Mouse (Mus musculus): ENCODE results near the gene Gm11549.

Gm11549 gene

DNA sequence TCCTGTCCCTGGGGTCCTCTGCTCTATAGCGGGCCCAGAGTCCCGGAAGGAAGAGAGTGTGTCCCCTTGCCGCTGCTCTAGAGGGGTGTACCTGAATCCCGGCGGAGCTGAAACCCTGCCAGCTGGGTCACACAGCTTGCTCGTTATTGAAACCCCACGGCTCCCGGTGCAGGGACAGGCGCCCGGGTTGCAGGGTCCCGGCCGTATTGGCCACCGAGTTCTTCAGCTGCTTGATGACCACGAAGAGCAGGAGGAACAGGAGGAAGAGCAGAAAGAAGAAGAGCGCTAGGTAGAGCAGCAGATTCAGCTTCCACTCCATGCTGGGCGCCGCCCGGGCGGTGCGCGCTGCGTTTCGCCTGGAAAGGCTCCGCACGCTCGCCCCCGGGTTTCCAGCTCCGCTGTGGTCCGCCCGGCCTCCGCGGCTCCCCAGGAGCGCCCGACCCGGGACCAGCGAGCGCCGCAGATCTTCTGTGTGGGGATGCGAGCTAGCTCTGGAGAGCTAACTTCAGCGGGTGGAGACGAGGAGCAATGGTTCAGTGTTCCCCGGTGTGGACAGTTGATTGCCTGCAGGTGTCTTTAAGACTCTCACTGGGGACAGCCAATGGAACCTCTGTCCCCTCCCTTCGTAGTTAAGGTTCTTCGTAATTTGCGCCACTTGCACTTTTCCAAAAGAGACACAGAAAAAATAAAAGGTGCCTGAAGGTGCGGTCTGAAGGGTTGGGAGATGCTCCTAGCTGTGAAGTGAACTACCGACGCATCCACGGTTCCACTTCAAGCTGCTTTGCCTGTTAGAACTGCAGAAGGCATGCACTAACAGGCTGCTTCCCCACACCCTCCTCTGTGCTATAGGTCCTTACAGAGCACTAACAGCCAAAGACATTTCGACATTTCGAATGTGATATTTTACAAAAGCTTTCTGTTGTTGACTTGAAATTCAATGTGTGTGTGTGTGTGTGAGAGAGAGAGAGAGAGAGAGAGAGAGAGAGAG is at the start of gene Gm11549:
Gene Gm11549, minus strand, starts transcription at position 741 of the 988 bp plus-strand sequence.
- no peak for DNase-seq

DNA sequence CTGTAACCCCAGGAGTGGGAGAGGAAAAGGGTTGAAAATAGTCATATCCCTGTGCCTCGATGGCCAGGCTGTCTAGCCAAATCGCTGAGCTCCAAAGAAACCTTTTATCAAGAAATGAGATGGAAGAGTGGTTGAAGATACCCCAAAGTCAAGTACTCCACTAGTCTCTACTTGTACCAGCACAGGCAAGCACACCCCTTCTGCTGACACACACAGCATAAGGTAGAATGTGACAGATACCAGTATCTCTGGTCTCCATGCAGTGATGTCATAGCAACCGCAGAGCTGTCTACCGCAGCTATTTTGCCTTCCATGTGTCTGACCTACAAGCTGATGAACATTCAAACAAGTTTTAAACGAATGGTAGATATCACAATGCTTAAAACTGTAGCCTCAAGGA is 48.2 kb upstream of the Gm11549 start:
- no peak for DNase-seq

DNA sequence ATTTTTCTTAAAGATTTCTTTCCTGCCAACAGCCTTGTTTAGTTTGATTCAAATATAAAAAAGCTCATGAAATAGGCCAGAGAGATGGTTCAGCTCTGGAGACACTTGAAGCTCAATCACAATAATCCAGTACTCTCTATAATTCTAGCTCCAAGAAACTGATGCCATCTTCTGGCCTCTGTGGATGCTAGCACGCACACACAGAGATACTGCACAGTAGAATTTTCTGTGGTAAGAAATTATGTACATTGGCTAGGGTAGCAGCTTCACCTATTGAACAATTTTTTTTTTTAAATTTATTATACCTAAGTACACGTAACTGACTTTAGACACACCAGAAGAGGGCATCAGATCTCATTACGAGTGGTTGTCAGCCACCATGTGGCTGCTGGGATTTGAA is 42.1 kb upstream of the Gm11549 start:
- no peak for DNase-seq

DNA sequence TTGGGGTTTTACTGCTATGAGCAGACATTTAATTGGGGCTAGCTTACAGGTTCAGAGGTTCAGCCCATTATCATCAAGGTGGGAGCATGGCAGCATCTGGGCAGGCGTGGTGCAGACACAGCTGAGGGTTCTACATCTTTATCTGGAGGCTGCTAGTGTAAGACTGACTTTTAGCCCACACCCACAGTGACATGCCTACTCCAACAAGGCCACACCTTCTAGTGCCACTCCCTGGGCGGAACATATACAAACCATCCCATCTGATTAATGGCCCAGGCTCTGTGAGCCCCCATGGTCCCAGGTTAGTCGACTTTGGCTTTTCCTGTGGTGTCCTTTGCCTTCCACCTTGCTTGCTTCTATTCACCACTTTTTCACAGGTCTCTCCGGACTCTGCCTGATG is 38.0 kb upstream of the Gm11549 start:
- DNase-seq: no peak

DNA sequence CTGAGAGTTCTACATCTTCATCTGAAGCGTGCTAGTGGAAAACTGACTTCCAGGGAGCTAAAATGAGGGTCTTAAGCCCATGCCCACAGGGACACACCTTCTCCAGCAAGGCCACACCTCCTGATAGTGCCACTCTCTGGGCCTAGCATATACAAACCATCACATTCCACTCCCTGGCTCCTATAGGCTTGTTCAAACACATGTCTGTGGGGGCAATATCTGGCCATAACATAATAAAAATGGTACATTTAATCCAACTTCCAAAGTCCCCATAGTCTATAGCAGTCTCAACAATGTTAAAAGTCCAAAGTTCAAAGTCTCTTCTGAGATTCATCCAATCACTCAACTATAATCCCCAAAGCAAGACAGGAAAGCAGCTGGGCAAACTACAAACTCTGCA is 36.0 kb upstream of the Gm11549 start:
- DNase-seq: no peak

DNA sequence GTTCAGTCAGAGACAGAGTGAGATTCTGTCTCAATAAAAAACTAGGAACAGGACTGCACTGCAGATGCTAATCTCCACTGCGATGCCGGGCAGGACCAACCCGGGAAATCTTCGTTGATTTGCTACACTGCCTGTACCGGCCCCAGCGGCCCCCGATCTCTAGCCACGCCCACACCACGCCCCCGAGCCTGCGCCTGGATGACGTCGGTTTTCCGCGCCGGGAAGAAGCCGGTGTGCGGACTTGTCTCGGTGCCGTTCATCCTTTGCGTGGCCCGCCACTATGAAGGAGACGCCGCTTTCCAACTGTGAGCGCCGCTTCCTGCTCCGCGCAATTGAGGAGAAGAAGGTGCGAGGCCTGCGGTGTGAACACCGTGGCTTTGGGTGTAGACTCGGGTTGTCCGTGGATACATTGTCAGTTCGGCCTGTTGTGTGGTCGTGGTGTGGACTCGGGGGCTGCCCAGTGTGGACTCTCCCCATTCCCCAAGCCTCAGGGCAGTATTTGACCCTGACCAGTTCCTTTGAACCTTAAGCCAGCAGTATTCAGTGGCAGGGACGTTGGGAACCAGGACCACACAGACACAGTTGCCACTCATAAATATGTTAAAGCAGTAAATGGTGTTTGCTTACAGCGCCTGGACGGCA is 30.9 kb upstream of the Gm11549 start, which contains the start of gene Exosc9:
Gene Exosc9, plus strand, starts transcription at position 201 of the 642 bp plus-strand sequence.
- DNase-seq: peak; percentile 95

DNA sequence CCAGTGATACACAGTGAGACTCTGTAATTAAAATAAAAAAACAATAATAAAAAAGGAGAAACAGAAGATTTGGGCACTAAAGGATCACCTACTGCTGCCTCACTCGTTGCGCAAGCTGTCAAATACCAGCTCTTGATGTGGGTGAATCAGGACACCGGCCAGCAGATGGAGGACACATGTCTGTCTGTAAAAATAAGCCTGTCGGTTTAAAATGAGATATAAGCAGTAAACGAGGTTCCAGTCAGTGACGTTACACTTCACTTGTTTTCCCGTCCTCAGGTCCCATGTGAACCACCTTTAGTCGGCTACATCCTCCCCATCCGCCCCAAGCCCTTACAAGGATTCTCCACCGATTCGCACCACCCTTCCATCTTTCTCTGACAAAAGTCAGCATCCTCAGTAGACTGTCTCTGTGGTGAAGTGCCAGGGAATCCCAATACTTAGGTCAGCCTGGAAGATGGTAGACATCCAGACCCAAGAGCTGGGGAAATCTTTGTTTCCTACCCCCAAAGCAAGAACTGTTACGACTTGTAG is 30.3 kb upstream of the Gm11549 start:
- no peak for DNase-seq

DNA sequence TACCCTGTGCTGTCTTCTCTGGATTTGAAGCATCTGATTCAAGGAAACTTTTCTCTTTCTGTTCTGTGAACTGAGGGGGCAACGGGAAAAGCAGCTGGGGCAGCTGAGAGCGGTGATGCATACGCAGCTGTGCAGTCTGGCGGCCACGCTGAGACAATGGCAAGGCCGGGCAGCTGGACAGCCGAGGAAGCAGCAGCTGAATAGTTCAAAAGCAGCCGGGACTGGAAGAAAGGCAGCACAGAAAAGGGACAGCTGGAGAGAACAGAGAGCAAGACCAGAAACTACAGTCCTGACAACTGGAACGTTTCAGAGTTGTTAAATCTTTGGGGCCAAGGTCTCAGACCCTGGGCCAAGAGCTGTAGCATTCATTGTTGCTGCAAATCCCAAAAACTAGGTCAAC is 29.7 kb upstream of the Gm11549 start:
- DNase-seq: peak; percentile 41

DNA sequence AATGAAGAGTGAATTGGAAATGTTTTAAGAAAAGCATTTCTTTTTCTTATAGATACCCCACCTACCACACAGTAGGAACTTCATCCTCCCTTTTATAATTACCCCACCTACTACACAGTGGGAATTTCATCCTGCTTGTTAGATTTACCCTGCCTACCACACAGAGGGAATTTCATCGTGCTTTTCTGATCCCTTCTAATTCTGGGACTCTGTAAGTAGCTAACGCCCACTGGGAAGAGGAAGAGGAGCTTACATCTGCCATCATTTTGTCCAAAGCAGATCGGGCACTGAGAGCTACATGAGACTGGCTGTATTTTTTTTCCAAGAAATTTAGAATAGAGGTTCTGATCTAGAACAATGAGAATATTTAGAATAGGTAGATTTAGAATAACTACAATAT is 23.3 kb upstream of the Gm11549 start:
- no peak for DNase-seq

DNA sequence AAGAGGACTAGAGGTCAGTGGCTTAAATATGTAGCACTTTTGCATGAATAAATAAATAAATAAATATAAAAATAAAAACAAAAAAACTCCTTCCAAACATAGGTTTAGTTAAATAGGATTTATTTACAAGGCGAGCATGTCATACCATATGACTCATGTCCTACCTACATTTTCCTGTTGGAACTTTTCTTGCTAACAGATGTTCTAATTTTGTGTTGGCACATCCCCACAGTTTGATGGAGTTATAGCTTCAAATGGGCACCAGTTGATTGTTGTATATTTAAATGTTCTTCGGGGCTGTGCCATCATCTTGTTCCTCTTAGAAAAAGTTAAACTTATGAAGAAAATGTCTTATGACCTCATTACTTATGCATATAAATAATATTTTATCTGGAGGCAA is 19.8 kb upstream of the Gm11549 start:
- DNase-seq: no peak

DNA sequence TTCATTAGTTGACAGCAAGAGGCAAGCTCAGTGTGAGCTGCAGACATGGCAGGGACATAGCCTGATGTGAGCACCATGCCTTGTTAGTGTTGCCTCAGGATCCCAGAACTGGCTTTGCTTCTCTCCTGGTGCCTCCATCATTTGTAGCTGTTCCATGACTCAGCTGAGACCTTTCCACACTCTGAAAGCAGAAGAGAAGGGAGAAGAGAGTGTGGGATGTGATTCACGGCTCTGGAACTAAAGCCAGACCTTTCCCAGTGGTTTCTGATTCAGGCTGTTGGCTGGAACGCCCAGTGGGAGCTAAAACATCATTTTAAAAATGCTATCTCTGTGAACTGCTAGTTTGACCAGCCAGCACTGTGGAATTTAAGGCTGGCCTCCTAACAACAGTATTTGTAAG is 19.1 kb upstream of the Gm11549 start:
- DNase-seq: no peak

DNA sequence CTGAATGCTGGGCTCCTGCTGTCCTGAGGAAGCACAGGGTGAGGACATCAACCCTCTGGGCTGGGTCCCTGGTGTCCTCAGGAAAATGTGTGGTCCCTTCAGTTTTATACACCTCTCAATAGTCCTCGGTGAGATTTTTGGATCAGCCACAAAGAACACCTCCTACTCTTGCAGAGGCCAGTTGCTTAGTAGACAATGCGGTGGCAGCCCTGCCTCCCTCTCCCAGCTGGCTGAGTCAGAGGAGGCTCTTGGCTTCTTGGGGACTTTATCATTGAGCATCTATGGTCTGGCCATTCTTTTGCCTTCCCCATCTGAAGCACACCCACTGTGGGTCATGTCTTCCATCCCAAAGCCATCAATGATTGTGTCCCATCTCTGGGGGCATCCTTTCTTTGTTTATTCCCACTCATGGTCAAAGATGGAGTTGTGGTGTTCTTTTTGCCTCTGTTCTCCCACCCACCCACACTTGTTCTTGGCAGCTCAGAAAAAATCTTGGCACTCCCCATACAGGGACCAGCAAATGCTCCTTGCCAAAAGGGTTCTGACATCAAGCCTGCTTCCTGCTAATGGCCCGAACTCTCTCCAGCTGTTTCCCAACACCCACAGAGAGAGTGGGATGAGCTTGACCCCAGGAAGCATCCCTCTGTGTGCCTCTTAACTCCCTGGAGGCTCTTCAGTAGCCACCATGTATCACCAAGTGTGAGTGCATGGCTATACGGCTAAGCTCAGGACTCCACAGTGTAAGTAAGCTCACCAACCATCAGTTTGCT is 16.3 kb upstream of the Gm11549 start:
- no peak for DNase-seq

DNA sequence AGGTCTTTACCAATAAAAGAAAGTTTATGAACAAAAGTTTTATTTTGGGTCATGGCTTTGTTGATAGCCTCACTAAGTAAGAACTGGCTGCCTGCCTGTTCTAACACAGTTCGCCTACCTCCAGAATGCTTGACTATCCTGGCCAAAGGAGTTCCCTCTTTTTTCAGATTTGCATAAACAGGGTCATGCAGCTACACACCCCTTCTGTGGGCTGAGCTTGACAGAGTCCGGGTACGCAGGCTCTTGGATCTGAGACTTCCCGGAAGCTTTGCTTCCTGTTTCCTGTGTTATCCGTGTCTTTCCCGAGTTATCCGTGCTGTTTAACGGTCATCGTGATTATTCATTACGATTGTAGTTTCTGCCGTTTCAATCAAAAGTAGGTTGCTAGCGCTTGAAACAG is 14.4 kb upstream of the Gm11549 start:
- DNase-seq: no peak

DNA sequence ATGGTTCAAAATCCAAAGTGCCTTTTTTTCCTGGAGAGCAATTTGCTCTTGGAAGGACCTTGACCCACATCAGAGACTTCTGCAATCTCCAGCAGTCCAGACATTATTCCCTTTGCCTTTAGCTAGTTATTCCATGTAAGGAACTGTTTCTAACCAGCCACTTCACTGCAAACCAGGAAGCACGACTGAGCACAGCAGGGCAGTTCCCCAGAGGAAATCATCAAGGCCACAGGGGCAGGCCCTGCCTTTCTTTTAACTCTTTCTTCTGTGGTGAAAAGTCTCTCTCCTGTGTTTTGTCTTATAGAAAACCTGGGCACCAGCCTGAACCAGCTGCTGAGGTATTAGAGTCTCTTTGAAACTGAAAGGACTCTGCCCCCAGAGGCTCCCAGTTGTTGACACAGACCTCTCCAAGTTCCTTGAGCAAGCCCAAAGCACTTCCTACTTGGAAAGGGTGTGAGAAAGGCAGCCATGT is 11.6 kb upstream of the Gm11549 start:
- DNase-seq: no peak

DNA sequence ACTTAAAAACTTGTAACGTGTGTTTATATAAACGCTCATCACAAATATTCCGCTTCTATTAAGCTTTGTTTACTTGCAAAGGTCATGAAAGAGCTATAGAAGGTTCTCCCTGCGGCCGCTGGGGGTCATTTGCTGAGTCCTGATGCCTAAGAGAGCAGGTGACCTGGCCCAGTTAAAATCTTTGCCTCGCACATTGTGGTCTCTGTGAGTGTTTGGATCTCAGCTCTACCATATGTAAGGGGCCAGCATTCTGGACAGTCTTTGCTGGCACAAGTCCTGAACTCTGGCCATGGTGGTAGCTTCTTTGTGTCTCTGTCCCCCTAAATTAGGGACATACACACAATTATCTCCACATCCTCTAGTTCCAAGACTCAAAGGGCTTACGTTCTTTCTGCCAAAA is 11.1 kb upstream of the Gm11549 start:
- no peak for DNase-seq

DNA sequence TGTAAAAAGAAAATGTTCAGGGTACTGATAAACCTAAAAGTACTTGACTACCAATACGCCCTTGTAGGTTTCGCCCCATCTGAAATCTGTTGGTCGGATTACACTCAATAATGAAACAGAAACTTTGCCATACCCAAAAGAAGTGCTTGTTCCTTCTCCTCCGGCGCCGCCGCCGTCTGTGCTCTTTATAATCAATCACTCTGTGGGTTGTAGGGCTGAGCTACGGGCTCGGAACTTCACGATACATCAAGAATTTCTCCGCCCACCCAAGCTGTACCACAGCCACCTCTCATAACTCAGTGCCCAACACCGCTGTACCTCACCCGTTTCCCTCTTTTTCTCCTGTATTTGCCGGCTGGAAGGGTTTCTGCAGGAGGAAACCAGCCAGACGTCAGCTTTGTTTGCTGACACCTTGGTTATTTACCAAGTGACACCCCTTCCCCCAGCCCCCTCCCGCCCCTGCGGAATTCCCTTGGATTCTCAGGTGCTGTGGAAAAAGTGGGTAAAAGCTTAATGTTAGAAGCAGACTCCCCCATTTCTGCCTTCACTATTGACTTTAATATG is 10.4 kb upstream of the Gm11549 start:
- no peak for DNase-seq

DNA sequence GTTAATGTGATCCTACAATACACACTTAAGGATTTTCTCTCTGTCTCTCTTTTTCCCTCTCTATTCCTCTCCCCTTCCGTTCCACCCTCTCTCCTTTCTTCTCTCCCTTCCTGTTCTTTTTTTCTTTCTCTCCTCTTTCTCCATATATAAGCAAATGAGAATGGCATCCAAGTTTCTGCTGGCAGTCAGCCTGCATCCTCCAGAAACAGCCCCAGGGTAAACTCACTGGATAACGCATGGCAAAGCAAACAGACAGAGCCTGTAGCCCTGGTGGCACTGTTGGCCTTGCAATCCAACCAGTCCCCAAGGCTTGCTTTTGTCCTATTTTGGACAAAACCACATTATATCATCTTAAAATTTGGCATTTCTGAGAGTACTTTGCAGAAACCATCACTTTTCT is 9.6 kb upstream of the Gm11549 start:
- no peak for DNase-seq

DNA sequence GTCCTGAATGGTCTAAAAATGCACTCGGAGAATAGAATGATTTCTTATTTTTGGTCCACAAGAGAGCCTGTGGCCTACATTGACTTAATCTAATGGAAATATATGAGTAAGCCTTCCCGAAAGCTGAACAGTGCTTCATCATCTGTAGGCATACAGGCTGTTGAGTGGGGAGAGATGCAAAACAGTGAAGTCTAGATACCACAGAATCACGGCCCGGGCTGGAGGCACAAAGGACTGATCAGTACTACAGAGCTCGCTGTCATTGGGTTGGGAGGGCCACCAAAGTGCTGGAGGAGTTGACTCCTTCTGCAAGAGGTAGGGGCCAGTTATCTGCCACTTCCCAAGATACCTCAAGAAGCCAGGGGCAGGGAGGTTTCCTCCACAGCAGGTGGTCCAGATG is 9.2 kb upstream of the Gm11549 start:
- no peak for DNase-seq

DNA sequence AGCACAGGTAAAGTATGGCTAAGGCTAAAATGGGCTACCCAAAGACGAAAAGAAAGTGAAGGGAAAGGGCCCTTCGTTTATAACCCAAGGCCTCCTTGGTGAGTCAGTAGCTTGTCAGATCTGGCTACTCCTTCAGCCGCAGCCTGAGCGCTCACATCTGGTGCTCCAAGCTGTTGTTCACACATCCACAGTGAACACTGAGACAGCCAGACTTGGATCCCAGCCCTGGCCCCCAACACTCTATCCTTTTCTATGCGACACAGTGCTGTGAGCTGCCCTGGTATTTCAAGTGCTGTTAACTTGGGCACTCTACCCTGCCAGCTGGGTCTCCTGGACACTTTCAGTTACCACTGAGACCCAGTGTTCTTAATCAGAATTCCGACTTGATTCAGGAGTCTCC is 8.7 kb upstream of the Gm11549 start:
- DNase-seq: no peak

DNA sequence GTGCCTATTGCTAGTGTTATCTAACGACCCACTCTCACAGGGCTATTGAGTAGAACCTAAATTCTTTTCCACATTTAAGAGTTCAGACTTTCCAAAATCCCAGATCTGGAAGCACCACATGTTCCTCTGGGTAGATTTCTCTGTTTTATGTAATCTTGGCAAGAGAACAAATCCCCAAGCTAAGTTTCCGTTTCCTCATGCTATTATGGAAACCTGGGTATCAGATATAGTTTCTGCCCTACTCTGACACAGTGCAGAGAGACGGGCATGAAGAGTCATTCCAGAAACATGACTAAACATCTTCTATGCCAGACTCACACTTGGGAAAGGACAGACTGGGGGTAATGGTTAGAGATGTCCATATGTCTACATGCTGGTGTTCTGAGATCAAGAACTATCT is 2.9 kb upstream of the Gm11549 start:
- no peak for DNase-seq

DNA sequence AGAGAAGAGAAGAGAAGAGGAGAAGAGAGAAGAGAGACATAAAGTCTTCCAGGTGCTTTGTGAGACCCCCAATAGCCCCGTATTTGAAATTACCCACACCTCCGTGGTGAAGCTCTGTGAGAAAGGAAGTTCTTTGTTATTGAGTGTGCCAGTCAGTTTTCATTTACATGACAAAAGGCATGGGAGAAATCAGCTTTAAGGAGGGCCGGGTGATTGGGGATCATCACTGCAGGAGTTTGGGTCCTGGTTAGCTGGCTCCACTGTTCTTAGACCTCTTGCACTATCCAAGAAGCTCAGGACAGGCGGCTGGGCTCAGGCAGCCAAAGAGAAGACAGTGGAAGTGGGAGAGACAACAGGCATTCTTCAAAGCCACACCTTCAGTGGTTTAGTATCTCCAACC is 524 bp upstream of the Gm11549 start:
- DNase-seq: no peak

DNA sequence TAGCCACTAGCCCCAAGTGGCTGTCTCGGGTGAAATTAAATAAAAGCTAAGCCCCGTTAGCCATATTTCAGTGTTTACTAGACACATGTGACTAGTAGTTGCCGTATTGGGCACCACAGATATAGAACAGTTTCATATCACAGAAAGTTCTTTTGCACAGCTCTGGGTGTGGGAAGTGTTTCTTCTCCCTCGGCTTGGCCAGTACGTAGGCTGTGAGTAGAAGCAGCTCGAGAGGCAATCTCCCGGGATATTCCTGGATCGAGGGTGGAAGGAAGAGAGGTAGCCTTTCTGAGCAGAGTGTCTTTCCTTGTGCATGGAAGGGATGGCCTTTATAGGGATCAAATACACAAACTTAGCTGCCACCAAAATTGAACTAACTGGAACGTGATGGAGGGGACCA is 5.4 kb downstream of the Gm11549 start:
- DNase-seq: no peak

DNA sequence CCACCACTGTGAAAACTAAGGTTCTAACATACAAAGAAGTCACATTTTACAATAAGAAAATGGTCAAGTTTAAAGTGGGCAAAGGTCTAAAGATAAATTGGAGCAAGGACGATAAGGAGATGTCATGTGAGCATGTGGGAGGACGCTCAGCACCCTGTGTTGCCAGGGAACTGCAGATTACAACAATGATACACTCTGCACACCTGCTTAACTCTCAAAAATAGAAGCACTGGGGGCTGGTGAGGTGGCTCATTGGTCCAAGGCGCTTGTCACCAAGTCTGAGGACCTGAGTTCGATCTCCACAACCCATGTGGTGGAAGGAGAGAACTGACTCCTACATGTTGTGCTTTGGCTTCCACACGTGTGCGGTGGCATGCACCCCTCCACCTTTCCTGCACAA is 10.1 kb downstream of the Gm11549 start:
- DNase-seq: no peak

Measured in cerebellum, adult 9-10 months (tissue).